Mouse (Mus musculus) fat pad, adult 2 months (tissue): ENCODE results near the gene Ndrg3.
"Not testable (repeated sequence)": the region's sequence is repeated elsewhere in the genome, so short reads cannot be mapped to it uniquely, and the experiment has no call there.

Experiments used
- DNase-seq: peaks from one replicate; pipeline ENCODE4 v3.0.0-alpha.2; 2011; ENCODE audit warnings: low read depth, low spot score; ENCODE audit errors: extremely low read depth

Ndrg3 gene

DNA sequence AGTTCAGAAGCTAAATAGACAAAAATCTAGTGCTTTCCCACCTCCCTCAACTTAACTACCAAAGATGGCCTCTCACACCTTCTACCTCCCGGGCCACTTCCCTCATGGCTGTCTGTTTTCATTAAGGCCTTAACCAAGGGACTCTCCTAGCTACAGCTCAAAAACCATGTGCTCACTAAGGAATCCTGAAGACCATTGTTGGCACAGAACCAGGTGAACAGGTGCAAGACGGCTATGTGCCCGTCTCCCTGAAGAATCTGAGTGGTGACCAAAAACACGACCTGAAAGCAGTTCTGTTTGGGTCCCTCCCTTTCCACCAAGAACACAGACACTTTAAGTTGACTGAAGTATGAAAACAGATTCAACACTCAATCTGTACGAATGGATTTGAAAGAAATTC is 6.4 kb upstream of the Ndrg3 start:
- DNase-seq = no peak

DNA sequence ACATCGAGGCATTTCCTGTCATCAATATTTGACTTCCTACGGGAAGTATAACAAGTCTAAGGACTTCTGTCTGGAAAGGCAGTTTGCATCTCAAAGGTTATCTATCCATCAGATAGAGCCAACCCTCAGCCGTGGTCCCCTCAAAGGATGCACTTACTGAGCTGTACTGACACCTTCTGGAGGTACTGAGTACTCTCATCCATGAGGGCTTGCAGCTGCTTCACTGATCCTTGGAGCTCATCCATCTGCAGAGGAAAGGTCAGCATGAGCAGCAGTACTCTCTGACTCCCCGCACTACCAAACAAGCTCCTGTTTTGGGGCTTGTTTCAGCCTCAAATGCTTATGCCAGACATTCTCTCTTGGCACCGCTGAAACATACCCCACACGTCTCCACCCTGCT is 4.7 kb upstream of the Ndrg3 start:
- DNase-seq = no peak

DNA sequence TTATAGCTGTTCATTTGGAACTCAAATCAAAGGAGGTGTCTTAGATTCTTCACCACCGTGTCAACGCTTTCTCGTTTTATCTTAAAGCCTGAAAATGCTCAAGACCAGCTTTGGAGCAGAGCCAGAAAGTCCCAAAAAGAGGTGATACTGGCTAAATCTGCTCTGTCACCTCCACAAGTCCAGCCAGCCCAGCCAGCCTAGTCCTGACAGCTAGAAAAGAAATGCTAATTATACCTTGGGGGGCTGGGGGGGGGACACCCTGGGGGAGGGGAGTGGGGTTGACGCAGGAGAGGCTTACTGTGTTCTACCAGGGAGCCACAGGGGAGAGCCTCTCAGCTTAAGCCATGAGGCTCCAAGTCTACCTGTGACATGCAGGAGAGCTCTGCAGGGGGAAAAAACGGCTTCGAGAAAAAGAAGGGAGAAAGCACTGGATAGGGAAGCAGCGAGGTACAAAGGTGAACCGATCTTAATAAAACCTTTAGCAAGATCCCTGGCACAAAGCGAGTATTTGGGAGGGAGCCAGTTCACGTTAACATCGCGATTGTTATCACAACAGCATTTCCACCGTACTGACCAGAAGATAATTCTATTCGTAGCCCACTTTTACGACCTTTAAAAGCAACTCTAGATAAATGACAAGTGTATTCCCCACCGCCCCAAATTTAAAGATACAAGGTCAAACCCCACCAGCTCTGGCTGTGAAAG is 977 bp downstream of the Ndrg3 start:
- no peak for DNase-seq

DNA sequence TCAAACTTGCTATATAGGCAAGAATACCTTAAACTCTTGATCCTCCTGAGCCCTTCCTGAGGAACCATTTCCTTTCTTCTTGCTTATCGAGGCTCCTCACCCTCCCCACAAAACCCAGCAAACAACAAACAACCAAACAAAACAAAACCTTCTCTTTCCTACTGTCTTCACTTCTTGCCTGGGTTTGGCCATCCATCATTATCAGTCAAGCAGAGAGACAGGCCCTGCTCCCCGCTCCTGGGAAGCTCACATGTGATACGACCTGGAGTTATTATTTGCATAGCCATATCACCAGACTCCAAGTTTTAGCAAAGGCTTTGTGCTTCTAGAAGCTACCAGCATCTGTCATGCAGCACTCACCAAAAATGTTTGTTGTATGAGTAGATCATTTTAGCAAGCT is 4.5 kb downstream of the Ndrg3 start:
- DNase-seq = no peak

DNA sequence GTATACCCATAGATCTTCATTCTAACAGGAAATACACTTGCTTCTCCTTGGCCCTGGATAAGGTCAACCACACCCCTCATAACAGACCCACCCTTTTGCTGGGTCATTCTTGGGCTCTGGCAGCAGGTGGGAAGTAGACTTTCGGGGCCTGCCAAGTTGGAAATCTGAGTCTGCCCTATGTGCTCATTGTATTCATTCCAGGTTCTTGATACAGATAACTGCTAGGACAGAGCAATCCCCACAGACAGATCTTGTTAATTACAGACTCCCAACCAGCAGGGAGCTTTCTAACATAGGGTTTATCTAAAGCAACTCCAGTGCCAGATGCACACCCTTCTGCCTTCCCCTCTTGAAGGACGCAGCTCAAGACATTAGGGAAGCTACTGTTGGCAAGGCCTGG is 9.0 kb downstream of the Ndrg3 start:
- no peak for DNase-seq

DNA sequence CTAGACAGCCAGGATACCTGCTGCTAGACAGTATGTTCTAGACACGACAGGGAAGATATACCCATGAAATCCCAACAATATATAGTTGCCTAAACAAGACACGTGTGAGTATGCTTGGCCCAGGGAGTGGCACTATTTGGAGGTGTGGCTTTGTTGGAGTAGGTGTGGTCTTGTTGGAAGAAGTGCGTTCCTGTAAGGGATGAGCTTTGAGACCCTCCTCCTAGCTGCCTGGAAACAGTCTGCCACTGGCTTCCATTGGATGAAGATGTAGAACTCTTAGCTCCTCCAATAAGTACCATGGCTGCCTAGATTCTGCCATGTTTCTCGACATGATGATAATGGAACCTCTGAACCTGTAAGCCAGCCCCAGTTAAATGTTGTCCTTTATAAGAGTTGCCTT is 10.6 kb downstream of the Ndrg3 start:
- no peak for DNase-seq

DNA sequence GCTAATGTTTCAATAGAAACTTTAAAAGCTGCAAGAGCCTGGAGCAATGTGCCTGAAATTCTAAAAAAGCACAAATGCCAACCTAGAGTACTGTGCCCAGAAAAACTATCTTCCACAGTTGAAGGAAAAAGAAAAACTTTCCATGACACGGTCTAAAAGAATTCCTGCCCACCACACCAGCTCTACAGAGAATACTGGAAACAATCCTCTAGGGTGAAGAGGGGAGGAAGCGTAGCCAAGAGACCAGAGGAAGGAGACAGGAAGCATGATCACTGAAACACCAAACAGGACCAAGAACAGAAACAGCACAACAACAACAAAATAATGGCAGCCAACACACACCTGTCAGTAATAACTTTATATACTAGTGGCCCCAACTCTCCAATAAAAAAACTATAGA is 11.8 kb downstream of the Ndrg3 start:
- no peak for DNase-seq

DNA sequence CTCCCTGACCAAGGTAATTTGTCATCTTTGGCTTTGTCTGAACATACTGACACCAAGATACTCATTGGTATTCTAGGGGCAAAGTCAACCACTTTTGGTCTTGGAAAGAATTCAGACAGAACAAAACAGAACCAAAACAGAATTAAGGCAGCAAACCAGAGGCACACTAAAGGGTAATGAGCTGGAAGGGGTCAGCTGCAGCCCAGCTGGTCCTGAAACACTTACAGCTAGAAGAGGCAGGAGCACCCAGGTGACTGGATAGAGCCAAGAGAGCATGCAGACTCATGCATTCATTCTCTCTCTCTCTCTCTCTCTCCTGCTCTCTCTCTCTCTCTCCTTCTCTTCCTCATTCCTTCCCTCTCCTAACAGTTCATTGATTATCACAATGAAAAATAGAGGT is 15.1 kb downstream of the Ndrg3 start:
- no peak for DNase-seq

DNA sequence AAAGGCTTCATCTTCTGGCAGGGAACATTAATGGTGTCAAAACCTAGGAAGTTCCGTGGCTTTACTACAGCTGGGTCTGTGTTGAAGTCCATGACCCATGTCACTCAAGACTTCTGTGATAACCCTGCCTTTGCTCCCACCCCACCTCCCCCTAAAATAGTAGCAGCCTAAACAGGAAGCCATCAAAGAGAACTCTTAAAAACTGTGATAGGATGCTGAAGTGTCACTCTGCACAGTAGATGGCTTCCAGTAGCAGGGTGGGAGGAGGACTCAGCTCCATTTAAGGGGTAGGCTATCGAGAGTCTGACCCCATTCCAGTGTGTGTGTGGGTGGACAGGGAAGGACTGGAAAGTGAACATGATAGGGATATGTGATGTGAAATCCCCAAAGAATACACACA is 16.9 kb downstream of the Ndrg3 start:
- no peak for DNase-seq

DNA sequence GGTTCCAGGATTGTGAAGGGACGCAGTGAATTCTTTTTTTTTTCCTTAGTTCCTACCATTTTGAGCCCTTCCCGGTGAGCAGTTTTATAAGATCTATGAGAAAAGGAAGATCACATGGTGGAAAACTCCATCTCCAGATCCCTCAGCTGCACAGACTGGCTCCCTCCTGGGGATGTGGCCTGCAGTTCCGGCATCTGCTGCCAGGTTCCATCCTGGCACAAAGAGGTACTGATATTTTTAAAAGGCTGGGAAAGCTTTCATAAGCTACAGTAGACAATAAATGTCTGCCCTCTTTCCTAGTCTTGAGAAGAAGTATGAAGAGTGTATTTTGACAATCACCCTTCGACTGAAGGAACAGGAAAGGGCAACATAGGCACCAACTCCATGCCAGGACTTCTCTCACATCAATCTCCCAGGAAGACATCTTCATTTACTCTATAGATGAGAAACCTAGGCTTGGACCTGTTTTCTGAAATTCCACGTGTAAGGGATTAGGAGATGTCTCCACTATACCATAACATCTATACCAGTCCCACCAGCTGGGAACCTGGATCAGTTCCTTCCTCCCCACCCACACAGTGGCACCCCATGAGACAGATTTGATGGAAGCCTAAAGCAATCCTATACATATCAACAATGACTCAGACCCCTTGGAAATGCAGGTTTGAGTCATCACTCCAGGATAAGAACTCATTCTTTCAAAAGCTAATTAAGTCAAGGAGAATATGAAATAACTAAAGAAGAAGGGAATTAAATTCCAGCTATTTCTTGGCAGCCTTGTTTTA is 18.3 kb downstream of the Ndrg3 start:
- no peak for DNase-seq

DNA sequence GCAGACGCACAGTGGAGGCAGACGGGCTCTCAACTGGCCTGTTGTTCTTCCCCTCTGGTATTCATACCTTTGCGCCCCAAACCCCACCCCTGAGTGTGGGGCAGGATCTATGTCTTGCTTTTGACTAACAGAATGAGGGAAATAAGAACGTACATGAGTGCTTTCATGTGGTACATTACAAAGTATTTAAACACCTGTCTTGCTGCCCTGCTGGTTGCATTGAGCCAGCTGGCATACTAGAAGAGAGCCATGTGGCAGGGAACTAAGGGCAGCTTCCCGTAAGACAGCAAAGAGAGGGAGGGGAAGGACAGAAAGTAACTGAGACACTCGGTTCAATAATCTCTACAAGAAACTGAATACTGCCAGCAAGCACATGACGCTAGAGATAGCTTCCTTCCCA is 21.6 kb downstream of the Ndrg3 start:
- no peak for DNase-seq

DNA sequence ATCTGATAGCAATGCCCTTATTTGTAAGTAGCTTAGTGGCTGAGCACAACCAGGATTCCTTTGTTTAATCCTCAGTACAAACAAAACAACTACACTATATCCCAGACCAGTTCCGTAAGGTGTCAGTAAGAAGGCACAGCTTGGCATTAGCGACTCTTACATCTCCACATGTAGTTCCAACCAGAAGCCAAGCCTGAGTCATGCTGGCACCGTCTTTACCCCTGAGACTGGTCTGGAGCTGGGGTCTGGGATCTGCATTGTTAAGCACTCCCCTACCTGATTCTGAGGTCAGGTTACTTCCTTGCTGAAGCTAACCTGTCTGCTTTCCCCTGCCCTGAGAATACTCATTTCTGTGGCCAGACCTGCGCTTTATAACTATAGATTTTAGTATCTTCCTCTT is 23.4 kb downstream of the Ndrg3 start:
- DNase-seq = no peak

DNA sequence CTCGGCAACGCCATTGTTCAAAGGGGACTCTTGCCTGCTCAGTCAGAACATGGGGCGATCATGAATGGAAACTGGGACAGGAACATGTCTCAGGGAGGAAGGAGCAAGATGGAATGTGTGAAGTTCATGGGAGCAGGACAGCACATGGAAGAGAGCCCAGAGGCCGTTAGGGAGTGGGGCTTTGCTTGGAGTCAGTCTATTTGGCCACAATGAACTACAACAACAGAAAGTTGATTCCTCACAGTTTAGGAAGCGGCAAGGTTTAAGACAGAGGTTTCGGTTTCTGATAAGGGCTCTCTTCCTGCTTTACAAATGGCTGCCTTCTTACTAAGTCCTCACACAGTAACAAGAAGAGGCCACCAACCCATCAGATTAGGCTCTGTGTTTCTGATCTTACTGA is 24.5 kb downstream of the Ndrg3 start:
- no peak for DNase-seq

DNA sequence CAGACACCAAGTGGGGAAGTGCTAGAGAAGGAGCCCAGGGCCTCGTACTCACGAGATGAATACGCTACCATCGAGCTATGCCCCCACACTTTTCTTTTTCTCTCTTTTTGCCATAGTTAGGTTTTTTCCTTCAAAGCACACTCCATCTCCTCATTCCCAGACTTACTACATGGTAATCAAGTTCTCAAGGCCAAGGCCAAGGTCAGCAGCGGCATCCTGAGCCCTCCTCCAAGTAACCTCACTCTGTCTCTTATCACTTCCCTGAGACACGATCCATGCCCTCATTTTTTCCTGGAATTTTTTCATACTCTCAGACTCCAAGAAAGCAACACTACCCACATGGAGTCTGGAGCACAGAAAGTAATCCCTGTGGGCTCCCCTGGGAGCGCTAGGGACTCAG is 28.0 kb downstream of the Ndrg3 start:
- DNase-seq = no peak

DNA sequence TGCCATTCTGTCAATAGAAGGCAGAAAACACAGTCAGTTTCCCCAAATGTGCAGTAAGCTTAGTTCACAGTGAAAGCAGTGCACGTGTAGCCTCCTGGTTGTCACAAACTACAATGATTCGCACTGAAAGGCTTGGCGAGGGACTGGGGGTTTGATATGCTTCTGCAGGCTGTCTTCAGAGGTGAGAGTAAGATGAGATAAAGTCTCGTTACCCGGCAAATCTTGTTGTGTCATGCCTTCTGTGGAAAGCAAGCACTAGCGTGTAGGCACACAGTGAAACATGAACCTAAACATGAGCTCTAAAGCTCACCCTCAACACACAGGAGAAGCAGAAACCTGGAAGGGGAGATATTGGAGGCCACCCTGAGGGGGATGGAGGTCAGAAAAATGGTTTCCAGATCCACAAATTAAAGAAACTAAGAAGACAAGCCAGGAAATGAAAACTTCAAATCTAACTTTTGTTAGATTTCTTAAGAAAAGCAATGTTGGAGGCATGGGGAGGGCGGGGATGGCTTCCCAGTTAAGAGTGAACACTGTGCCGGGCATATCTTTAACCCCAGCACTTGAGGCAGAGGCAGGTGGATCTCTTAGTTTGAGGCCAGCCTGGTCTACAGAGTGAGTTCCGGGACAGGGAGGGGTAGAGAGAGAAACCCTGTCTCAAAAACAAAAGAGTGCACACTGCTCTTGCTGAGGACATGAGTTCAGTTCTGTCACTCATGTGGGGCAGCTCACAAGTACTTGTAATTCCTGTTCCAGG is 33.2 kb downstream of the Ndrg3 start:
- DNase-seq = no peak

DNA sequence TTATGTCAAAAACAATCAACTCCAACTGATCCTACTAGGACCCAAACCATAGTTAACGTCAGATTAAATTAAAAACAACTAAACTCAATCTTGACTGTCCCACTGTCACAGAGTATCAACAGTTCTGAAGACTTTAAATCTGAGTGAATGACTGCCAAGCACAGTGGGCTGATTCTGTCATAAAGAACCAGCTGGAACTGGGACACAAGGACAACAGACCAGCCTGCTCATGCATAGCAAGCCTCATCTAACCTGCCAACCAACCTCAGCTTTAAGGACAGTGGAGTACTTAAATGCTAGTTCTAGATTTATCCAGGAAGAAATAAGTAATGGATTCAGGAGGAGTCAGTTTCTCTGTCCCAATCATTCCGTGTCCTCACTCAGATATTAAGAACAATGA is 34.8 kb downstream of the Ndrg3 start:
- no peak for DNase-seq

DNA sequence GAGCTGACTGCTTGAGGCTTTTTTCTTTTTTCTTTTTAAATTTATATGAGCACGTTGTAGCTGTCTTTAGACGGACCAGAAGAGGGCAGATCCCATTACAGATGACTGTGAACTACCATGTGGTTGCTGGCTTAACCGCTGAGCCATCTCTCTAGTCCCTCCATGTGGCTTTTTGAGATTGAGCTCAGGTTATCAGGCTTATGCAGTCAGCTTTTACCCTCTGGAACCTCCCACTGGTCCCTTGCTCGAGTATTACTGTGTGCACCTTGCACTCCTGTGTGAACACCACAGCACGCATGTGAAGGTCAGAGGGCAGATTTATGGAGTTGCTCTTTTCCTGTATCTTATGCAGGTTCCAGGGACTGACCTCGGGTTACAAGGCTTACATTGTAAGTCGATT is 35.5 kb downstream of the Ndrg3 start:
- no peak for DNase-seq

DNA sequence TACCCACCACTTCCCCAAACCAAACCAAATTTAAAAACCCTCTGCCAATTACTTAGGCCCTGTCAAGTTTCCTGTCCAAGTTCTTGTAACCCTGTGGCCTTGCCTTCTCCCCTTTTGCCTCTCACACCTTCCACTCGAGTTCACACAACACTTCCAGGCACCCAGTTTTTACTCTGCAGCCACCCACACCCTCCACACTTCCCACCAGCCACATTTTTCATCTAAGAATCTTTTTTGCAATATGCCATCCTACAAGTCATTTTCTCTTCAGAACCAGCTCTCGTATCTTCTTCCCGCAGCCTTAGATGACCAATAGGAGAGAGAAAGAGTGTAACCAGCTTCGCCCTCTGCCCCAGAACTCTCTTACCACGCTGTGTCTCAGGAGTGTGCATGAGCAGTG is 37.4 kb downstream of the Ndrg3 start:
- no peak for DNase-seq

DNA sequence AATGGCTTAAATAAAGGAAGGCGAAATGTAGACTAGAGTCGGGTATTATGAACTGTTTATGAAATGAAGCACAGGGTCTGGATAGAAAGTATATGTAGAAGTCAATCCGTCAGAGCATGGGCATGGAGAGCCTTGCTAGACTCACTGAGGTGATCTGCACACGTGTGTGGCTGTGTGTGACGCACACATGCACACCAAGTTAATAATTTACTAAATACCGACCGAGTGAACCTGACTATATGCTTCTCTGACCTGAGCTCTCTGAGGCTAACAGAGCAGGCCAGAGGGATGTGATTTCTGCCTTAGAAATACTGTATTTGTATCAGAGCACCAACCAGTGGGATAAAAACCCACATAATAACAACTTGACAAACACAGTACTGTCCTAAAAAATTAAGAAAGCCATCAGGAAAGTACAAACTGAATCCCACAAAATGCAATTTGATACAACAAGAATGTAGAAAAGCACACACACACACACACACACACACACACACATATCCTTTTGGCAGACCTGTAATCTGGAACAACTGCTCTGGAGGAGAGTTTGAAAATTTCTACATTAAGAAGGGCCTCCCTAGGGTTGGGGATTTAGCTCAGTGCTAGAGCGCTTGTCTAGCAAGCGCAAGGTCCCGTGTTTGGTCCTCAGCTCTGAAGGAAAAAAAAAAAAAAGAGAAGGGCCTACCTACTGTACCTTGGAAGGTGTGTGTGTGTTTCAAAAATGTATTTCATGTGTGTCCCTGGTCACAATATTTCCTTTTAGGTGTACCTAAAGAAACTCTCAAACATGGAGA is 40.4 kb downstream of the Ndrg3 start:
- DNase-seq = no peak

DNA sequence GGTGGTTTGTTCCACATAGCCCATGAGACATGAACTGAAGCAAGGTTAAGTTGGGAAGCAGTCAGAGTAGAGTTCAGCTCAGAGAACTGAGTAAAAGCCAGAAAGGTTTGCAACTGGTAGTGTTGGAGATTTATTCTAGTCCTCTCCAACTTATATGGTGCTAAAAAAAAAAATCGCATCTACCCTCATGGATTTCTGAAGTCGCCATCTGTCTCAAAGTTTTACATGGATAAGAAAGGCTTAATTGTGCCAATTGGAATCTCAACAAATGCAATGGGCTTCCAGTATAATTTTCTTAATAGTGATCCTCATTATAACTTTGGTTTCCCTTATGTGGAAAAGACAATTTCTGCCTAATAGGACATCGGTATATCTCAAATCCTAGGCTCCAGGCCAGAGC is 41.0 kb downstream of the Ndrg3 start:
- no peak for DNase-seq

DNA sequence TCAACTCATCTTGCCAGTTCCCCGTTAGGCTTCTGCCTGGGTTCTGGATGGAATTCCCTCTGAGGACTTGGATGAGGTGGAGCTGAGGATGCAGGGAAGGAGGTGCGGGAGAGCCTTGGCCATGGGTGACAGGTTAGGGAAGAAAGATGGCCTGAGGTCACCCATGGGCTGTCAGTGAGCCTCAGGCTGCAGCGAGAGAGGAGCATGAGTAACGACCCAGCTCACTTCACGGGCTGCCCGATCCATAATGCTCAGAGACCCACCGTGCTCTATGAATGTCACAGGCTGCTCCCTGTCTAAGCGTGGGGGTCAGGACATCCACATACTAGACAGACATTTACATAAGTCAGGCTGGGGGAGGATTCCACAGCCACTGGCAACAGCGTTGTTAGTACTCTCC is 50.3 kb downstream of the Ndrg3 start:
- not testable (repeated sequence) for DNase-seq
